Mouse (Mus musculus) left cerebral cortex, postnatal 36 days (tissue): ENCODE measurements around the gene Nubpl. TPM values are rescaled to one million over a fixed set of nuclear protein-coding genes. Genes with fewer than 3 reads are reported as not detected.
"Not testable (repeated sequence)": the region's sequence is repeated elsewhere in the genome, so short reads cannot be mapped to it uniquely, and the experiment has no call there.

Experiments
- DNase-seq, 2 experiments: peaks; one replicate each; pipeline ENCODE4 v3.0.0; 2021 to 2022; ENCODE audit warnings: low spot score in 2 of 2, mixed read lengths in 1 of 2
- intact Hi-C: fragments of 180-260 bp; cut with DNase I; formaldehyde crosslinking; loops from one replicate; pipeline ENCODE4 v1.15.1; 2025
- total RNA-seq, 2 experiments: library from RNA; stranded (reverse); gene quantifications; 2 replicates each; pipeline ENCODE4 v1.2.3; 2021

Gene Nubpl
- total RNA-seq, 2 experiments from 2014 or later: 4.5 to 5.0 TPM

DNA sequence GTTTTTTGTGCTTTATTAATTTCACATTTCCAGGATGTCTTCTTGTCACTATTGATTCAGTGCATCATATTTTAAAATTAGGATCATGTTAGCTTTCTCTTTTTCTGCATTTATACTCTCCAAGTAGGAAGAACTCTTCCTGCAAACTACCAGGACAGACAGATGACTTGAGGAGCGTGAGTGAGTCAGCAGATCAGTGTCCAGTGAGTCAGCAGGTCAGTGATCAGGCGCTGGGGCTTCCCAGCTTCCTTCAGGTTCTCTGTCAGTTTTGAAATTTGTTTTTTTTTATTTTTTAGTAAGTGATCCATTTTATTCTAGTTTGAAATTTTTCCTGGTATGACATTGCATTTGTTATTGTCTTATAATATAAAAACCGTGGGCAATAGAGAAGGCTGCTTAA is 131.2 kb downstream of the Nubpl start:
- intact Hi-C loops: no loop called here
- no peak for DNase-seq

DNA sequence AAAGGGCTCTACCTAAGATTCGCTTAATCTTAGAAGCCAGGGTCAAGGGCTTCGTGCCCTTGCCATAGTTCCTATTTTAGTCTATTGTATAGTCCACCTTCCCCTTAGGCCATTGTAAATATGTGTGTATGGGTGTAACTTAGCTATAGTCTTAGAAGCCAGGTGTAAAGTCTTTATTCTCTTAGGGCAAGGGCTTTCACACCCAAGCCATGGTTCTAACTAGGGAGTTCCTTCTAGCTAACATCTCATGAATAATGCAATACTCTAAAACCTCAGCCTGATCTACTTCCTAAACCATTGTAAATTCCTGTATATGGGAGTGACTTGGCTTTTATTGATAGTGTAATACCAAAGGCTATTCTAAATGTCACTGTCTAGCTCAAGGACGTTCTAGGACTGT is 134.4 kb downstream of the Nubpl start:
- intact Hi-C loops, DNase-seq: not testable (repeated sequence)

DNA sequence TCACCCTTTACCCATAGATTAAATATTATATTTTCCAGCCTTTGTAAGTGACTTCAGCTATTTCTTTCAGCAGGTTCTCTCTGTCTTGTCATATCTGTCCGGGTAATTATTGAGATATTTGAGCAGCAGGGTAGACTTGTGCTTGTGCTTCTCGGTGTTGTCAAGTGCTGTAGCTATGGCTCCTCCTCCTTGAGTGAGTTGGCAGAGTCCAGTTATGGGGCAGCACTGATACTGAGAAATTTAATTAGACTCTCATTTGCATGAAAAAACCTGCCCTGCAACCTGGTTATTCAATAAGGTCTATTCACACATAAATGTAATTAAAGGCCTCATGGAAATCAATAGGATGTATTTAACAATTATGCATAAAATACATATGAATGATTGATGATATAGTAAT is 145.2 kb downstream of the Nubpl start:
- intact Hi-C loops: no loop called here
- no peak for DNase-seq

DNA sequence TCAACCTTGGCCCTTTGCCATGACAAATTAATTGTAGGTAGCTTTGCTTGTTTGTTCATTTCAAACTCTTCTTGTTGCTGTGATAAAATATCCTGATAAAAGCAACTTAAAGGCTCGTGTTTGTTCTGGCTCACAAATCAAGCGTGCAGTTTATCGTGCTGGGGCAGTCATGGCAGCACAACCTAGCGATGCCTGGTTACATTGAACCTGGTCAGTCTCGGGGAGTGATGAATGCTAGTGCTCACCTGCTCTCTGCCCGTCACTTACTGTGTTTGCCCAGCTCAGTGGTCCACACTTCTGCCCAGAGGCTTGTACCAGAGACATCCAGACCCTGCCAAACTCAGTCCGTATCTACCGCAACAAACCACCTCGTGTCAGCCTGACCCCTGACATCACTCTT is 149.9 kb downstream of the Nubpl start:
- no peak for DNase-seq
- intact Hi-C loops: no loop called here

DNA sequence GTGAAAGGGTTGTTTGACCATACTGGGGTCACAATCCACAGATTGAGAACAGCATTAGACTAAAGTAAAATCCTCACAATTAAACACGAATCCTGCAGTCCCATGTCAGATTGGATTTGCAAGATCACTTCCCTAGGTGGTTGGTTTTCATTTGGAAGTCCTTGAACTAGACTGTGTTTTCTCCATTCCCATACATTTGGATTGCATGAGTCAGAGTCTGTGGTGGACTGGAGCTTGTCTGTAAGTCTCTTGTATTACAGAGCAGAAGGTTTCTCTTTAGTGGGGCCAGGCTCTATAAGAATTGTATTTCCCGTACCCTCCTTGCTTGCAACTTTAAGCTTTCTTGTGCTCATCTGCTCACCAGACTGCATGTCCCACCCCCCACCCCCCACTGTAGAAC is 151.0 kb downstream of the Nubpl start:
- intact Hi-C loops: no loop called here
- DNase-seq: no peak

DNA sequence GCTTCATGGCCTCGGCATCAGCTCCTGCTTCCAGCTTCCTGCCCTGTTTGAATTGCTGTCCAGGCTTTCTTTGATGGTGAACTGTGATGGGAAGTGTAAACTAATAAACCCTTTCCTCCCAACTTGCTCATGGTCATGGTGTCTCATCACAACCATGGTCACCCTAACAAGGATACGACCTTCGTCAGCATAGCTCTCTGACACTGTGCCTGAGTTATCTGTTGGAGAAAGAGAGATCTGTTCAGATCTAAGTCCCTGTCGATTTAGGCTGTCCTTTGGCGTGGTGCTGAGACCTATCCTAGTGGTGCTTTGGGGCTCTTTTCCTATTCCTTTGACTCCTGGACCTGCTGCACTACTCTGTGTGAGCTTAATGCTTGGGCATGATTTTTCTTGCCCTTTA is 156.6 kb downstream of the Nubpl start:
- no peak for DNase-seq
- intact Hi-C loops: no loop called here

DNA sequence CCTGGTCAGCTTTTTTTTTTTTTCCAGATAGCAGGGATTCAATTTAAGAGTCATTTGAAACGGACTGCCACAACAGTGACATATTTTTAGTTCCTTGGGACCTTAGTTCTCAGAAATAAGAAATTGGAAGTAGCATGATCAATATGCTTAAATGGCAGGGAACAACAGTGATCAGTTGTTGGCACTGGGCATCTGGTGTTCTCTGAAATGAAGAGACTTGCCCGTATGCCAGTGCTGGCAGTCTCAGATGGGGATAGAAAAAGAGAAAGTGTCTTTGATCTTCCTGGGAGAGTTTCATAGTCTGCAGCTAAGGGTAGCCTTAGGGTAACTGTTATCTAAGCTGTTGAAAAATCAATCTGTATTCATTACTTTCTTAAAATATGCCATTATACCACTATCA is 170.6 kb downstream of the Nubpl start:
- intact Hi-C loops: no loop called here

DNA sequence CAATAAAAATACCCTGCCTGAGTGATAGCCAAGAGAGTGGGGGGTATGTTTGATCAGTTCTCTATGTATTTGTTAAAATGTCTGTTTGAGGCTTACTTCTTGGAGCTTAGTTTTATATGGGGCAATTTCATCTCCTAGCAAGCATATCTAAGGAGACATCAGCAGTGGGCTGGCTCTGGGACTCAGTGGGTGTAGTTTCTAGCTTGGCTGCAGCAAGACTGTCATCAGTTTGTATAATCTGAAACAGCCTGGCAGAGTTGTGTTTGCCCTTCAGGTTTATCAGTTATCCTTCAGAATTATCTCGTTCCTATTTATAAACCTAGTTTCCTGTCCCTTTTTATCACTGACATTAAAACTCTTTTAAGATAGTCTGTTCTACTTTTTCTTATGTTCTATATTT is 175.3 kb downstream of the Nubpl start:
- DNase-seq: no peak
- intact Hi-C loops: no loop called here

More for the DNA sequence above, 170.6 kb downstream of the Nubpl start:
- no peak for DNase-seq

DNA sequence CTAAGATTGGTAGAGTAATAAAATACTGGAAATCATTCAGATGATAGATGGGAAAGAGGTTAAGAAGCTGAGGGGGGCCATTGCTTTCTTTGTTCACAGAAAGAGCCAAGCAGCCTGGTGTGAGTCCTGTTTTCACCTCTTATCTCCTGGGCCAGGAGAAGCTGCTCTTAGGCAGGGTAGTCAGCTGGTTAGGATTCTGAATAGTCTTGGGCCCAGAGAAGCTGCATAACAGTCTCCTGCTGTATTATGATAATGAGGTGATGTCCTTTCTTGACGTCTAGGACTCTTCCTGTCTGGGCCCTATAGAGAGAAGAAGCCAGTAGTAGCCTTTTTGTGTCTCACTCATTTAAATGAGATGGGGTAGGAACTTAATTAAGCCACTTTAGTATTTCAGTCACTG is 178.8 kb downstream of the Nubpl start:
- no peak for DNase-seq
- intact Hi-C loops: no loop called here

DNA sequence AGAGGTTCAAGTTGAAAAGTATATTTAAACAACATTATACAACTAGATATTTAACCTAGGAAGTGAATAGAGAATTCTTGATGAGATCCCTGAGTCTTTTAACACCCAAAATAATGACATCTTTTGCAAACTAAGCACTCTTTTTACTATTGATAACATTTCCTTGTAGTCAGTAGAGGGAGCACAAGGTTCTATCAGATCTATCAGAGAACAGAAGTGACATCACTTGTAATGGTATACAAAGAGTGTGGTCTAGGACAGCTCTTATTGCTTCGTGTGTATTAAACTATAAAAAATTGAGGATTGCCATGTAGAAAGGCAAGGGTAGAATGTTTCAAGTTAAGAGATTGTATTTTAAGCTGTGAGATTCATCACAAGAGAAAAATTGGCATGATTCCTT is 183.7 kb downstream of the Nubpl start:
- DNase-seq: no peak
- intact Hi-C loops: no loop called here

DNA sequence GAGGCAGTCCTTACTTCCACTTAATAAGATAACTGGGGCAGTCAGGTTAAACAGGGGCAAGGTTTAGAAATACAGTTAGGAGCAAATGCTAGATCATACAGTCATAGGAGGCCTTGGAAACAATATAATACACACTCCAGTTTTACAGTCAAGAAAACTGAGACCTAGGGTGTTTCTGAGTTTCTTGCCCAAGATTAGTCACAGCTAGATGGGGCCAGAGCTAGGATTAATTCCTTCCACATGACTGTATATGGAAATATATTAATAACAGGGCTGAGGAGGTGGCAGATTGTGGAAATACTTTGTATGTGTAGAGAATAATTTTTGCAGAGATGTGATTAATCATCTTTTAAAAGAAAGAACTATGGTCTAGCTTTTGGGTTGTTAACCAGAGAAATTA is 186.9 kb downstream of the Nubpl start:
- intact Hi-C loops: no loop called here
- no peak for DNase-seq

DNA sequence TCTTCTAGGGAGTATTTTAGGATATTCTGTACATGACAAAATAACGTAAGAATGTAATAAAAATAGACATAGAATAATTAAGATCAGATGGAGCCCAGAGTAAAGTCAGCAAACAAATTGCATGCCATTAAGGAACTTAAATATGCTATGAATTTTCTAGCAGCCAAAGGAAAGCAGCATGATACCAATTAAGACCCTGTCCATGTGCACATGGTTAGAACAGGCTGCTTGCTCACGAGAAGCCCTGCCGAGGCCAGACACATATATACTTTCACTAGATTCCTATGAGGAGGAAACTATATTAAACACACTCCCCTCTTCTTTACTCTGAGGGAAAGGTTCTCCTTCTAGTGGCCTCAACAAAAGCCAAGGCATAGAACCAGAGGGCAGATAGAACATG is 189.3 kb downstream of the Nubpl start:
- no peak for DNase-seq
- intact Hi-C loops: no loop called here

DNA sequence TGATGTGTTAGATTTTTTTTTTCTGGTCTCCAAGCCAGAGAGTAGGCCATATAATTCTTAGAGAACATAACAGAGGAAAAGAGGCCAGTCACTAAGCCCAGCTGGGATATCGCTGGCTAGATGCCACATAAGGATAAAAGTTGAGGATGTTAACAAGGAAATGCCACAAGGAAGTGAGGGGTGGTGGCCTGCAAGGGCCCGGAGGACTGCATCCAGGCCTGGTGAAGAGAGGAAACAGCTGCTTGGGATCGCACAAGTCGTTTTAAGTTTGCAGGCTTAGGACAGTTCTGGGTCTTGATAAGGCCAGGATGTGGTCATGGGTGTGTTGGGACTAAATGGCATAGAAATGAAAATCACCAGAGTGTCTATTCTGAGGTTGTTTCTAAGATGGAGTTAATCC is 191.0 kb downstream of the Nubpl start:
- intact Hi-C loops: no loop called here
- DNase-seq: no peak

DNA sequence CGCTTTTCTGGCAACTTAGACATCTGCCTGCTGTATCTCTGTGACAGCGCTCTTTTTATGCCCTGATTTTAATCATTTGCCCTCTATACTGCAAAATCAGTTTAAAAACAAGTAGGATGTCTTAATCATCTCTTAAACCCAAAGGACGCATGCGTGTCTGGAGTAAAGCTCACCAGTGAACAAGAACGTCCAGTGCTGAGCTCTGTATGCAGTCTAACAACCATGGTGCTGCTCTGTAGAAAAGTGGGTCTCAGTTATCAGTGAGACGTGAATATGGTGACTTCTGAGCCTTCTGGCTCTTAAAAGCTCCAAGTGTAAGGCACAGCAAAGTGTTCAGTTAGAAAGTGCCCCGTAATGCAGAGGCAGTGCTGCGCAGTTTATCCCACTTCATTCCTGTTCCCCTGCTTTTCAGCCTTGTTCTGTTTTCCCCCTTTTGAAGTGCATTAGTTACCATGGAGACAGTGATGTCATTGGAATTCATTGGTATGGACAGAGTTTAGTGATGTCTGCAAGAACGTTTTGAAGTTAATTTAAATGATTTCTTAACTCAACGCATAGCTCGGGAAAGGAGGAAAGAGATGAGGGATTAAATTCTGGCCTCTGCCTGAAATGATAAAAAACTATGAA is 191.5 kb downstream of the Nubpl start:
- intact Hi-C loops: no loop called here
- DNase-seq: no peak

DNA sequence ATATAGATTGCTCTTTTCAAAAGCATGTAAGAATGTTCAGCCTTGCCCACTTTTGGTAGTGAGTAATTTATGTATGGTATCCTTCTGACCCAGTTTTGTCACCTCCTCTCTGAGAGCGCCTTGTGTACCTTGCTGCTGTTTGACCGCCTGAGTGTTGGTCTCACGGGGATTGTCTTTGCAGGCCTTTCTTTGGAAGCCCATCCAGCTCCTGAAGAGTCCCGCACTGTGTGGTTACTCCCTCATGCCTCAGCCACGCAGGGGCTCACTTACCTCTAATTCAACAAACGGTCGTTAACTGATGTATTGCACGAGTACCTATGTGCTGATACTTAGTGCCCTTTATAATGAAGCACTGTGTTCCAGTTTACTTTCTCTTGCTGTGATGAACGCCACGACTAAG is 192.1 kb downstream of the Nubpl start:
- no peak for DNase-seq
- intact Hi-C loops: no loop called here

DNA sequence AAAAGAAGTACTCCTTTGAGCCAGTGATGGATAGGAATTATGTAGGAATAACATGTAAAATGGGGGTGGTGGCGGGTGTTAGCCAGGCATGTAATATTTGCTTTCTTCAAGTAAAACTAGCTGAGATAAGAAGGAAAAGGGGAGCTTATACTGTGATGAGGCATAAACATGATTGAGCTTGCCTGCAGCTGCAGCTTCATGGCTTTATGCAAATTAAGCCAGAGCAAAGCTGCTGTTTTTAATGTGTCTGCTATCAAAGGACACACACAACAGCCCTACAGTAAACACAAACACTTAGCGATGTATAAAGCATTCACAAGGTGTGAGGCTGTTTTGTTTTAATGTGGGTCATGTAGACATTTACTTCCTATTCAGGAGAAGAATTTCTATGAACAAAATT is 196.4 kb downstream of the Nubpl start:
- DNase-seq: no peak
- intact Hi-C loops: no loop called here

DNA sequence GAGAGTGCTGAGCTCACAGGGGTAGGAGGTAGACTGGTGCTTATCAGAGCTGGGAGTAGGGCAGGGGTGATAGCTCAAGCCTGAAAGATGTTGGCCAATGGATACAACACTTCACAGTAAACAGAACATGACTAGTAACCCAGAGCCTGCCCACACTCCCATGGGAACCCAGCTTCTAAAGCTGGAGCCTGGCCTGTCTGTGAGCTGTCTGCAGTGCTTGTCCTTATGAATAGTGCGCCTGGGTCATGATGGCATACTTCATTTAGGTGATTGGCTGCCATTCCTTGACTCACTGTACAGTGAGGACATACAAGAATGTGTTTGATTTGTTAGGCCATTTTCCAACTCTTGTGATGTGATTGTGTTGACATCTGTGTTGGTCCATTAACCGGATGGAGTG is 200.5 kb downstream of the Nubpl start:
- DNase-seq: no peak
- intact Hi-C loops: no loop called here

DNA sequence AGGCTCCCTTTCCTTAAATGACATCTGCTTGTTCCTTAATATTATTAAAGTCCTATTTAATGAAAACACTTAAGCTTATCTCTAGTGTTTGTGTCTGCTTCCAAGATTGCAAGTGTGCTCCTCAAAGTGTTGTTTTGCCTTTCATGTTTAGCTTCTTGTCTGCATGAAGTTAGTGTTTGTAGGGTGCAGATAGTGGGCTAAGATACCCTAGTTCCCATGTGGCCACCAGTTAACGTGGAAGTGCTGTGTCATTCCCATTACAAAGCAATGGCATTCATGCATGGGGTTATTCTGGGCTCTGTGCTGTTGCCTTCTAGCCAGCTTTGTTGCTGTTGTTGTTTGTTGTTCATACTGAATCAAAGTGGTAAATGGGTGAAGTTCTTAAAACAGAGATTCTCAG is 201.1 kb downstream of the Nubpl start:
- intact Hi-C loops: no loop called here
- DNase-seq: no peak

DNA sequence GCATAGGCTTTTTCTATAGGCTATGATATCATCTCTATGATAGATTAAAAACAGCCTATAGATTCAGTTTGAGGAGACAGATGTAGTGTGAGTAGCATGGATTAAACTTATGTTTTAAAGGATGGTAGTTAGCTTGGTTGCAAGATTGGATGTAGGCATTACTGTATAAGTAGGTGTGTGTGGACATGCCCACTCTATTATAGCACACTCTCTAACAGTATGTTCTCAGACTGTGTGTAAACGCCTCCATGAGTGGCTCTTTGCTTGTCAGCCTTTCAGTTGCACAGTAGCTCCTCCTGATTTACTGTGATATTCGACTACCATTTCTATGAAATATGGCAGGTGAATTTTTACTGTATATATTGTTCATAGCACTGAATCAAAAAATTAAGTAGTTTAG is 205.4 kb downstream of the Nubpl start:
- intact Hi-C loops: no loop called here
- DNase-seq: no peak

DNA sequence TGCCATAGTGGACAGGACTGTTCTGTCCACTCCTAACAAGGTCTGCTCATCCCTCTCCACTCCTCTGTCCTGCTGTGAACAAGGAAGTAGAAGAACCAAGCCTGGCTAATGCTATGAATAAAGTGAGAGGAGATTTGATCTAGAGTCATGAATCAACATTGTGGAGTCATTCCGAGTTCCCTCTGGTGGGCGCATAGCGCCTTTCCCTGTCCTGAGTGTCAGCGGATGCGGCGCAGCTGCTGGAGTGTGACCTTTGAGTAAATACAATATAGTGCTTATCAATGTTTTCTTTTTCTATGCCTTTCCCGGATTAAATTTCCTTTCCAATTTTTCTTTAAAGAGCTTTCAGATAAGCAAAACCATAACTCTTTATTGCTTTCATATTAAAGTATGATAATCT is 208.8 kb downstream of the Nubpl start:
- DNase-seq: no peak
- intact Hi-C loops: no loop called here

DNA sequence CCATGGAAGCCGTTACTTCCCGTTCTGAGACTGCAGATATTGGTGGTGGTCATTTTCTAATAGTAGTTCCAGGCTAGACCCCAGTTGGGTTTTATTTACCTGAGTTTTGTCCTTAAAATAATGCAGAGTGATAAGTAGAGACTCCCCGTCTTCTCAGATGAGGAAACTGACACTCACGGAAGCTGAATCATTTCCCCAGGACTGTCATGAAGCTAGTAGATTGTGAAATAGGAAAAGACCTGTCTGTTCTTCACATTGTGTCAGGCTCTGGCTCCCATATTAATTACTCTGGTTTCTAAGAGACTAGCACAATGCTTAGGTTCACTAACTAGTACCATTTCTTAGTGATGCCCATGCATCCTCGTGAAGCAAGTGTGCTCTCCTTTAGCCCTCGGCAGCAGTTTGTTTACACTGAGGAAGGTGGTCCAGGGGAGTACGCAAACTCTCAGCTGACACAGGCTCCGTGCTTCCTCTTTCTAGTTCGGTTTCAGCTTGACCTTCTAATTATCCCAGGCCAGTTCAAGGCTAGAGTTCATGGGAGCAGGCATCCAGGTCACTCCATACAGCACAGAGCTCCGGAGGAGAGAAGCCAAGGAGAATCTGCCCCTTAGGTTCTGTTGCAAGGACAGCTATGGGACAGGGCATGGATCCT is 209.9 kb downstream of the Nubpl start:
- no peak for DNase-seq
- intact Hi-C loops: no loop called here

DNA sequence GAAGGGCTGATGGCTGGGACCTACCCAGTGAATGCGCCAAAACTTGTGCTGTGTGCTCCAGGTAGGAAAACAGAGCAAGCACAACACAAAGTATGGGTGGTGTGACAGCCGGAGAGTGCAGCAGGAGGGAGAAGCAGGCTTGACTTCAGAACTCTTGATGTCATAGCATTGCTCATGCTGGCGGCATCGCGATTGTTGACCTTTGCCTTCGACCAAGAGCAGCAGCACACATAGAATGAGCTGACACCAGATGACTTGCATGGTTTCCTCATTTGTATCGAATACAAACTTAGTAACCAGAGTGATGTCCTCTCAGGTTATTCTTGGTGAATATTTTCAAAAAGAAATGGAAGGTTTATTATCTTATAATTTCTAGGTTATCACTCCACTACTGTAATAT is 211.1 kb downstream of the Nubpl start:
- intact Hi-C loops: no loop called here
- DNase-seq: no peak
